Mouse (Mus musculus) heart, adult 9 months (tissue): ENCODE data around the gene Olfr1378.
A peak's percentile ranks its signal among the peaks of the same experiment; 100 is the strongest.

Source experiments
- DNase-seq, 2 experiments: peaks; one replicate each; pipeline ENCODE4 v3.0.0; 2022; ENCODE audit warnings: low spot score in 2 of 2

Gene Olfr1378

GRCm38 (mm10) chr11:50966230-50966629, at the start of gene Olfr1378:
Gene Olfr1378 (plus strand): TSS chr11:50966530.
- no peak for DNase-seq

GRCm38 (mm10) chr11:50930469-50931014, 35.8 kb upstream of the Olfr1378 start:
- DNase-seq, result no peak

DNA sequence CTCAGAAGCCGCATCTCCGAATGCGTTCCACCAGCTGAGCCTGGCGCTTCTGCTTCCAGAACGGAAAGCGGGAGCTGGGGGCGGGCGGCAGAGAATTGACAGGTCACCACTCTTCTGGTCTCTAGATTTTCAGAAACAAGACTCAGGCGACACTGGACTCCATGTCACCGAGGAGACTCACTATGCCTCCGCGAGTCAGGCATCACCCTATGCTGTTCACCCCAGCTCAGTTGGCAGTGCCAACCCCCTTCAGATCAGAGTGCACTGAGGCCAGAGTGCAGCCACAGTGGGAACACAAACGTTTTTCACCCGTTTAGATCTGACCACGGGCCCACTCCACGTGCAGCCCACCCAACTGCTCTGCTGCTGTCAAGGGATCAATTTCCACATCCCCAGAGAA, 35.3 kb upstream of the Olfr1378 start:
- DNase-seq, result no peak

GRCm38 (mm10) chr11:50931451-50931866, 34.9 kb upstream of the Olfr1378 start, which contains the start of gene Zfp354b:
Gene Zfp354b (minus strand): TSS chr11:50931633.
- DNase-seq, result peak; percentile 81 to 84

GRCm38 (mm10) chr11:50932040-50932439, 34.3 kb upstream of the Olfr1378 start:
- DNase-seq, result no peak

- no peak for DNase-seq
These were observed 27.9 kb upstream of the Olfr1378 start for GRCm38 (mm10) chr11:50938435-50938834.

DNA sequence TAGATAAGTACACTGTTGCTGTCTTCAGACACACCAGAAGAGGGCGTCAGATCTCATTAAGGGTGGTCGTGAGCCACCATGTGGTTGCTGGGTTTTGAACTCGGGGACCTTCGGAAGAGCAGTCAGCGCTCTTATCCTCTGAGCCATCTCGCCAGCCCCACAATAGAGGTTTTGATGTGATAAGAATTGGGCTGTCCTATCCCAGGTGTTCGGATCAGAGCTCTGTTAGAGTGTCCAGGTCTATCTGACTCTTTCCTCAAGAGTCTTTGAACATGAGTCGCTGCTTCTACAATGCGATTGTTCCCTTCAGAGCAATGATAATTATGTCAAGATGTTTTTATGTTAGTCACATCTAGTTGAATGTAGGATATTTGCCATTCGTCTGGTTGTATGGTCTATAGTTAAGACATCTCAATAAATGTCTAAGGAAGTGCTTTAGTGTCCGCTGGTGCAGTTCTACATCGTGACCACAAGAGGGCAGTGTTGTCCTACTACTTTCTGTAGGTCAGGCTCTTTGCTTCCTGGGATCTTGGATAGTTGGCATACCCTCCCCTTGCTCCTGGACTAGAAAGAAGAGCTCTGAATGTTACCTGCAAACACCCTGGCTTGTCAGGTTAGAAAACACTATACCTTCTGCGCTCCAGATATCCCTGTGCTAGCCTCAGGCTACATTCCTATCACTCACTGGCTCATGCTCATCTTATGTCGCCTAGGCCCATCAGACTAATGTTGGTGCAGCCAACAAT, 26.5 kb upstream of the Olfr1378 start:
- DNase-seq, result no peak

DNA sequence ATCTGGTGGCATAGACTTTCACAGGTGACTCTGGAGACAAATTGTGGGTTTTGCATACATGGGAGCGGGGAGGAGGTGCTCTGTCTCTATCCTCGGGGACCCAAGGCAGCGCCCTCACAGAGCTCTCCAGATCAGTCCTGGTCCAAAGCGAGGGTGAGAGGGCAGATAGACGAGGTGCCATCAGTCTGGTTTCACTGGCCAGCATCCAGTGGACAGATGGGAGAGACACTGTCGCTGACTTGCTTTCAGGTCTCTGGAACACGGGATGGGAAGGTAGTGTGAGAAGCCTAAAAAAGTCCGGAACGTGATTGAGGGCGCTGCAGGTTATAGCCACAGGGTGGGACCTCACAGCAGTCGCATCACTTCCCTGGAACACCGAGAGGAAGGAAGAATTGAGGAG, 23.9 kb upstream of the Olfr1378 start:
- no peak for DNase-seq

GRCm38 (mm10) chr11:50943506-50943905, 22.8 kb upstream of the Olfr1378 start, which contains the start of gene 4933414I15Rik:
Gene 4933414I15Rik (minus strand): TSS chr11:50943765.
- DNase-seq, result no peak

DNA sequence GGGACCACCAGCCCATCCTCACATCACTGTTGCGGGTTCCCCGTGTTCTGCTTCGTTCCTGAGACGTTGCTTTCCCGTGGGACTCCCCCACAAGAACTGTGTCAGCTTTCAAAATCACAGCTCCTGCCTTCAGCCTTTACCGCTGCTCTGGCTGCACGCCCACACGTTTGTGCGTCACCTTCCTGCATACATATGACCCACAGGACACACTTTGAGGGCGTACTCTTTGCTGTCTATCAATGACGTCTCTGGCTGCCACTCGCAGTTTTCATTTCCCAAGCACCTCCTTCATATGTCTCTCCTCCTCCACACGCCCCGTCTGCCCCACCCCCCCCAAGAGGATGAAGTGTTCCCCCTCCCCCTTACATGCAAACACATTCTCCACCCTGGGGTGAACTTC, 14.0 kb upstream of the Olfr1378 start:
- DNase-seq, result no peak

GRCm38 (mm10) chr11:50953665-50954064, 12.7 kb upstream of the Olfr1378 start, which contains the start of gene Prop1:
Gene Prop1 (minus strand): TSS chr11:50953765.
- no peak for DNase-seq

- DNase-seq, result peak; percentile 33 to 77
These were observed 1.4 kb upstream of the Olfr1378 start for GRCm38 (mm10) chr11:50964886-50965285.

GRCm38 (mm10) chr11:50977216-50977615, 10.9 kb downstream of the Olfr1378 start:
- no peak for DNase-seq

DNA sequence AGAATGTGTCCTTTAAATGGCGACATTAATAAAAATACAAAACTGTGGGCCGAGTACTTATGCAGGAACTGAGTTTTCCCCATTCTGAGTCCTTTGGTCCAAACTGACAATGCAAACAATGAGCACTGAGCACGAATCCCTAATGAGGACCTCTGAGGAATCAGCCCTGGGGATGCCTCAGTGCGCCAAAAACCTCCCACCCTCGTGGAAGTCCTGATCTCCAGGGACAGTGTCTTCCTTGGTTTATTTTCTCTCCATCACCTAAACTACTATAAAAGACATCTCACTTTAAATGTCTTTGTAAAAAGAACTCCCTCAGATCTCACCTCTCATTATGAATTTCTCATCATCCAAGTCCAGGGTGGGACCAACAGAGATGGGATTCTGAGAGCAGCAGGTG, 15.3 kb downstream of the Olfr1378 start, which contains the start of gene Olfr1377:
TSS of gene Olfr1377 (plus strand) at position 301 of the 400 bp plus-strand sequence.
- DNase-seq, result no peak

- DNase-seq, result no peak
These were observed 37.0 kb downstream of the Olfr1378 start, which contains the start of gene Olfr51 for GRCm38 (mm10) chr11:51003296-51003695. Gene Olfr51 (plus strand): TSS chr11:51003596.

GRCm38 (mm10) chr11:51011821-51012220, 45.5 kb downstream of the Olfr1378 start:
- peak in 1 of 2 experiments; percentile 10 for DNase-seq

DNA sequence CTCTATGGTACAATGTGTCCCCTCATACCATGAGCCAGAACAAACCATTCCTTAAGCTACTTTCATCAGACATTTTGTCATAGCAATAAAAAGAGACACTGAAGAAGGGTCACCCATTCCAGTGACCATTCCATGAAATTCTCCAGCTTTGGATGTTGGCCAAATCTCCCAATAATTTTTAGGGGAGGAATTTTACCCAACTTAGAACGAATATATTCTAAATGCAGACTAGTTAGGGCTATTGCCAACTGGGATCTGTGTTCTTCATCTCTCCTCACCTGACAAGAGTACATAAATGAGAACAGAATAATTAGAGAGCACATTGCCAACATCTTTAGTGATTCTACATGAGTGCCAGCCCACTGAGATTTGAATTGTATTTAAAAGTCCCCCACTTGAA, 47.6 kb downstream of the Olfr1378 start, which contains the start of gene Olfr54:
TSS of gene Olfr54 (plus strand) at position 301 of the 400 bp plus-strand sequence.
- DNase-seq, result no peak

DNA sequence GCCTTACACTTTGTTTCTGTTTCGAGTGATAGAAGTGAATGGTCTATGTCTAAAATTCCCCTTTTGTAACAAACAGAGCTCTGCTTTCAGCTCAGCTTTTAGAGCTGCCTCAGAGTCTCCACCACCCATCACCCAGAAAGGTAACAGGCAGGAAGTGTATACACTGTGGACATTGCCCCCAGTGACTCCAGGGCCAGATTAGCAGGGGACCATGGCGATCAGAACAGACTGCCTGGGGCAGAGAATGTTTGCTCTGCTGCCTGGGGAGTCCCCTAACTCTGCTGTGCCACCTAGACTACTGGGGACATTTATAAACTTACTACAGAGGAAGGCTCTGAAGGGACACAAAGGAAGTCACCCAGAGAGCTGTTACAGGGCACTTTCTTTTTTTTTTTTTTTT, 50.0 kb downstream of the Olfr1378 start:
- no peak for DNase-seq
